Mouse (Mus musculus) C2C12 (cell line): ENCODE measurements around the gene Spon2. TPM values are rescaled to one million over a fixed set of nuclear protein-coding genes. Genes with fewer than 3 reads are reported as not detected.

ENCODE experiments used
- H3K27me3 ChIP-seq: one replicate; pipeline ENCODE4 v1.6.1; 2011; ENCODE audit not compliant: control insufficient read depth, insufficient read depth, insufficient read length
- H3K36me3 ChIP-seq: one replicate; pipeline ENCODE4 v1.6.1; 2011; ENCODE audit not compliant: control insufficient read depth, insufficient read depth
- H3K4me3 ChIP-seq: one replicate; pipeline ENCODE4 v1.5.1; 2011; ENCODE audit warnings: mild to moderate bottlenecking, control low read depth; ENCODE audit not compliant: poor library complexity, insufficient read depth, severe bottlenecking
- H3K79me2 ChIP-seq: one replicate; pipeline ENCODE4 v1.6.1; 2011; ENCODE audit not compliant: control insufficient read depth, insufficient read depth
- H3K79me3 ChIP-seq: one replicate; pipeline ENCODE4 v1.6.1; 2011; ENCODE audit warnings: low read depth, control low read depth
- H3ac ChIP-seq: one replicate; pipeline ENCODE3; 2011; ENCODE audit warnings: low read depth; ENCODE audit not compliant: control insufficient read depth, insufficient read length
- CEBPB ChIP-seq: IDR thresholded peaks from one replicate; pipeline ENCODE4 v1.6.1; 2011; ENCODE audit warnings: low read depth, mild to moderate bottlenecking, control low read depth, moderate library complexity
- CTCF ChIP-seq: IDR thresholded peaks from one replicate; pipeline ENCODE4 v1.5.1; 2011; ENCODE audit not compliant: control insufficient read depth, insufficient read depth, insufficient read length
- FOSL1 ChIP-seq: IDR thresholded peaks from one replicate; pipeline ENCODE4 v1.8.0; 2011; ENCODE audit warnings: mild to moderate bottlenecking, low read length; ENCODE audit not compliant: poor library complexity, insufficient read depth, severe bottlenecking
- MAX ChIP-seq: IDR thresholded peaks from one replicate; pipeline ENCODE4 v1.6.1; 2011; ENCODE audit warnings: mild to moderate bottlenecking, control low read depth
- MYOD1 ChIP-seq: IDR thresholded peaks from one replicate; pipeline ENCODE4 v1.6.1; 2011; ENCODE audit warnings: low read depth; ENCODE audit not compliant: control insufficient read depth, insufficient read length
- MYOG ChIP-seq: IDR thresholded peaks from one replicate; pipeline ENCODE4 v1.6.1; 2011; ENCODE audit not compliant: control insufficient read depth, insufficient read length; ENCODE audit errors: extremely low read depth
- USF1 ChIP-seq: IDR thresholded peaks from one replicate; pipeline ENCODE4 v1.6.1; 2011; ENCODE audit warnings: low read depth, mild to moderate bottlenecking, control low read depth, moderate library complexity
- long read RNA-seq, 2 experiments: library from polyadenylated mRNA; unstranded; transcript quantifications; one replicate each; pipeline ENCODE4 v2.0.0; 2019 to 2020
- polyA plus RNA-seq: library from polyadenylated mRNA; unstranded; fragments of >200 nt; fragmentation: generic; extraction: Trizol; gene quantifications from one replicate; pipeline ENCODE4 v1.2.1, GENCODE M21; 2012; ENCODE audit warnings: missing spikeins

Gene Spon2
- polyA plus RNA-seq = 1.4 TPM
- long read RNA-seq, experiment 1, transcript Spon2-201 (6 exons, 2,045 nt) = major isoform, 42 of 68 reads
- long read RNA-seq, experiment 1, partial matches to known transcripts = 4 of 68 reads
- long read RNA-seq, experiment 1, other reads (novel, unspliced or antisense) = 20 of 68 reads
- long read RNA-seq, experiment 2, partial matches to known transcripts = 0 of 6 reads
- long read RNA-seq, experiment 2, other reads (novel, unspliced or antisense) = 3 of 6 reads

DNA sequence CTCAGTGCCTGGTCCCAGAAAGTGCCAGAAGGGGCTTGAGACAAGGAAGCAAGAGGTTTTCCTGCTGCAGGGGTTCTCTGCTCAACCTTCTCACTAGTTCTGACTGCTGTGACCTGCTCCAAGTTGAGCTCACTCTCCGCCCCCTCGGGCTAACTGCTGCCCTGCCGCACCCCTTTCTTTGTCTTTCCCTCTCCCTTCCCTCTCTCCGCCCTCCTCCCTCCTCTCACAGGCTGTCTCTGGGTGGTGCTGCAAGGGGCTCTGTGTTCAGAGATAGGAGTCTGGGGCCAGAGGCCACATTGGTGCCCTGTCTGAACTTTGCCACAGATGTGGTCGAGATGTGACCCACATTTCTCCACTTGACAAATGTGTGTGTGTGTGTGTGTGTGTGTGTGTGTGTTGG is at the start of gene Spon2:
Spon2 (minus strand) TSS at position 375 of the 400 bp plus-strand sequence.
- no peak for TF ChIP-seq MYOG
- TF ChIP-seq USF1 = no peak
- no peak for TF ChIP-seq MYOD1
- TF ChIP-seq MAX = no peak
- no peak for TF ChIP-seq CEBPB
- TF ChIP-seq FOSL1 = no peak
- TF ChIP-seq CTCF = no peak
- no peaks in the 10 kb centered on the region for H3K36me3 ChIP-seq
- no peaks in the 10 kb centered on the region for H3K79me3 ChIP-seq
- peaks cover 7% of the 10 kb centered on the region for H3K27me3 ChIP-seq
- no peak within 1 kb of the TSS for H3K4me3 ChIP-seq
- no peak within 1 kb of the TSS for H3ac ChIP-seq
- no peaks in the 10 kb centered on the region for H3K79me2 ChIP-seq

DNA sequence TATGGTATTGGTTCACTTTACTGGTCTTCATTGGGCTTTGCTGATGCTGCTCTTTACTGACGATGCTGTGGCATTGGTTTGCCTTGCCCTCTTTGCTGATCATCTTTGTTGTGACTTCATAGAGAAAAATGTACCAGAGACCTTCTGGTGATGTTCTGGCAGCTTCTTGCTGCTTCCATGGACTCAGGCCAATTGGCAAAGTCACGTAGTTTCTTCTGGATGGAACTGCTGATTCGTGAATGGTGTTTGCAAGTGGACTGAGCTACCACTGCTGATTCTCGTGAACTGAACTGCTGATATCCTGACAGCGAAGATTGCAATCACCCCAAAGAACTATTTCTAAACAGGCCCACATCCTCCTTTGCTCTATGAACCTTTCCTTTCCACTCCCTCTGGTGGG is 36.2 kb upstream of the Spon2 start:
- Histone ChIP-seq H3K79me2 (no peaks in the 10 kb centered on the region), H3K79me3 (no peaks in the 10 kb centered on the region), H3K4me3 (no peak overlapping the region), H3K27me3 (no peaks in the 10 kb centered on the region), H3ac (no peak overlapping the region), H3K36me3 (peaks cover 99% of the 10 kb centered on the region)
- TF ChIP-seq CTCF (no peak), FOSL1 (no peak), CEBPB (no peak), MYOG (no peak), MAX (no peak), MYOD1 (no peak), USF1 (no peak)

DNA sequence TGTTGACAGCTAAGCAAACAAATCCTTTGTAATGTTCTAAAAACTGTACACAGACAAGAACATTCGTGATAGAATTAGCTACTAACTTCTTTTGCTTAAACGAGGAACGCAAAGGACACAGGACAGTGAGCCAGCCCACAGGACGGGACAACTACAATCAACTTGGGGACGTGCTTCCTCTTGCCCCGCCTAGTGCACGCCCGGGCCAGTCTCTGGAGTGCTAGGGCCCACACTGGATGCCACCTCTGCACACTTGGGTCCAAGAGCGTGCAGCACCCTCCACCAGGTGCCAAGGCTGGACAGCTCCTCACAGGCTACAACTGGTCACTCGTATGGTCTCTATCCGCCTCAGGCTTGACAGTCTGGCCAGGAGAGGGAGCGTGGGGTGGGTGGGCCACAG is 29.9 kb upstream of the Spon2 start:
- peaks cover 72% of the 10 kb centered on the region for H3K36me3 ChIP-seq
- TF ChIP-seq CTCF = no peak
- TF ChIP-seq MAX = no peak
- TF ChIP-seq MYOG = no peak
- TF ChIP-seq FOSL1 = no peak
- no peak for TF ChIP-seq MYOD1
- no peak for TF ChIP-seq CEBPB
- no peak for TF ChIP-seq USF1
- H3ac ChIP-seq = no peak overlapping the region
- H3K79me3 ChIP-seq = no peaks in the 10 kb centered on the region
- no peak overlapping the region for H3K4me3 ChIP-seq
- no peaks in the 10 kb centered on the region for H3K79me2 ChIP-seq
- H3K27me3 ChIP-seq = no peaks in the 10 kb centered on the region

DNA sequence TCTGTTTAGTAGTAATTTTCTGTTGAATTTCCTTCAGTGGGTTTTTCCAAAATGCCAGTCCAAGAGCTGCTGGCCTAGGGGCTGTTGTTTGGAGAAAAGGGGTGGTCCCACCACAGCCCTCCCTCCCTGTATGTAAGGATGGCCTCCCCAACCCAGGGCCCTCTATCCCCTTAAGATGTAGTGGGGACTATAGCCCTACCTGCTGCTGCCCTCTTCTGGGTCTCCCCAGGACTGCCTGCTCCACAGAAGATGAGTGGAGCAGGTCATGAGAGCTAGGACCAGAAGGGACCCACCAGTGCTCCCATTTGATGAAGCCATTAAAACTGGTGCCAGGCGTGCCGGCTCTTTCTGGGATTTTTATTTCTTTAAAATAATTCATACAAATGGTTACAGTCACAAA is 29.1 kb upstream of the Spon2 start:
- Histone ChIP-seq H3K27me3 (no peaks in the 10 kb centered on the region), H3K4me3 (no peak overlapping the region), H3K79me2 (no peaks in the 10 kb centered on the region), H3K36me3 (peaks cover 64% of the 10 kb centered on the region), H3ac (no peak overlapping the region), H3K79me3 (no peaks in the 10 kb centered on the region)
- no peak for TF ChIP-seq MYOD1
- TF ChIP-seq FOSL1 = no peak
- TF ChIP-seq CTCF = no peak
- TF ChIP-seq MYOG = no peak
- no peak for TF ChIP-seq CEBPB
- no peak for TF ChIP-seq MAX
- no peak for TF ChIP-seq USF1

DNA sequence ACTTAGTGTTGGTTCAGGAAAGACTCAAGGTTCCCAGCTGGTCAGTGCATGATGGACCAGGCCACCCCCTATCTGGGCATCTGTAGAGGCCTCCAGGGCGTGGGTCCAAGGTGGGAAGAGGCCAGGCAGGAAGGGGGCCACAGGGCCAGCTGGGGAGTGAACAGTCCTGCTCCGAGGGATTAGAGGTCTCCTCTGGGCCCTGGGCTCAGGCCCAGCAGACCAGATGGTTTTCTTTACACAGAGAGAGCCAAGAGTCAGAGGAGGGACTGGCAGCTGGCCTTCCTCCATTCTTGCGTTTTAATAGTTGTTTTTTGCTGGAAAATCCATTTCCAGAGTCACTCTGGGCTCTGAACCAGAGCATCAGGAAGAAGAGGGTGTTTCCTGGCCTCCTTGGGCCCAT is 27.4 kb upstream of the Spon2 start:
- H3K27me3 ChIP-seq = no peaks in the 10 kb centered on the region
- H3K36me3 ChIP-seq = peaks cover 48% of the 10 kb centered on the region
- TF ChIP-seq MYOG (no peak), CTCF (no peak)
- H3K4me3 ChIP-seq = no peak overlapping the region
- H3ac ChIP-seq = no peak overlapping the region
- H3K79me3 ChIP-seq = no peaks in the 10 kb centered on the region
- no peaks in the 10 kb centered on the region for H3K79me2 ChIP-seq

DNA sequence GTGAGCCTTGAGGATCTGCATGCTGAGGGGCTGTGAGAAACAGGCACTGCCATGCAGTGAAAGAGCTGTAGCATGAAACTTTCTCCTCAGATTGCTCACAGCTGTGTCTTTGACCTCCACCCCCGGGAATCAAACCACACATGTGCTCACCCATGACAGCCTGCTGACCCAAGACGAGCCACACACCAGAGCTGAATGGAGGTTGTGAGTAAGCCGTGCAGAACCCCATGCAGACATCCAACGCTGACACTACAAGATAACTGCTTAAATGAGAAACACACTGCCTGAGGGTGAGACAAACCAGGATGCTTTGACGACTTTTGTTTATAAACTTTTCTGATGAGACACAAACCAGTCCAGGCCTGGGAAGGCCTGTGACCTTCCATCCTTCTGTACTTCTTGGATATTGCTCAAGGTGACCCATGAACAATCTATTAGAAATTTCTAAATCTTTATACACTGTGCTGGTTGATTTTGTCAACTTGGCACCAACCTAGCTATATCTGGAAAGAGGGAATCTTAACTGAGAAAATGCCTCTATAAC is 26.2 kb upstream of the Spon2 start:
- no peak for TF ChIP-seq CTCF
- no peak for TF ChIP-seq FOSL1
- no peak for TF ChIP-seq MYOD1
- no peak for TF ChIP-seq MAX
- no peak for TF ChIP-seq USF1
- no peak for TF ChIP-seq MYOG
- no peak for TF ChIP-seq CEBPB
- Histone ChIP-seq H3K4me3 (no peak overlapping the region), H3K27me3 (no peaks in the 10 kb centered on the region), H3ac (no peak overlapping the region), H3K79me2 (no peaks in the 10 kb centered on the region), H3K79me3 (no peaks in the 10 kb centered on the region), H3K36me3 (peaks cover 35% of the 10 kb centered on the region)
